Mouse (Mus musculus) liver, embryonic 13.5 days (tissue): ENCODE data around the gene Apol7e. TPM values are rescaled to one million over a fixed set of nuclear protein-coding genes. Genes with fewer than 3 reads are reported as not detected.
A peak's percentile ranks its signal among the peaks of the same experiment; 100 is the strongest.
"Not testable (repeated sequence)": the region's sequence is repeated elsewhere in the genome, so short reads cannot be mapped to it uniquely, and the experiment has no call there.

Experiments
- ATAC-seq: fragments of 200-750 bp; cut with Nextera tagmentation; 2 replicates; pipeline ENCODE4 v1.8.0; 2017; ENCODE audit warnings: low read depth, mild to moderate bottlenecking, moderate number of reproducible peaks, moderate library complexity
- DNase-seq: peaks from one replicate; pipeline ENCODE4 v3.0.0; 2022
- H3K27ac ChIP-seq: fragments of 300-500 bp; sonication (generic); 2 replicates; pipeline ENCODE4 v1.5.1; 2015; ENCODE audit warnings: moderate library complexity, mild to moderate bottlenecking, inconsistent platforms
- H3K27me3 ChIP-seq: fragments of 300-500 bp; sonication (generic); 2 replicates; pipeline ENCODE4 v1.6.1; 2015; ENCODE audit warnings: mild to moderate bottlenecking, inconsistent platforms
- H3K36me3 ChIP-seq: fragments of 300-500 bp; sonication (generic); 2 replicates; pipeline ENCODE4 v1.6.1; 2015; ENCODE audit warnings: mild to moderate bottlenecking, inconsistent platforms
- H3K4me1 ChIP-seq: fragments of 300-500 bp; sonication (generic); replicated peaks from 2 replicates; pipeline ENCODE4 v1.6.1; 2015; ENCODE audit warnings: inconsistent platforms
- H3K4me2 ChIP-seq: fragments of 300-500 bp; sonication (generic); 2 replicates; pipeline ENCODE4 v1.6.1; 2015; ENCODE audit warnings: inconsistent platforms, mild to moderate bottlenecking, moderate library complexity
- H3K4me3 ChIP-seq: fragments of 300-500 bp; sonication (generic); replicated peaks from 2 replicates; pipeline ENCODE4 v1.5.1; 2015; ENCODE audit warnings: mild to moderate bottlenecking, inconsistent platforms
- H3K9ac ChIP-seq: fragments of 300-500 bp; sonication (generic); 2 replicates; pipeline ENCODE4 v1.6.1; 2015; ENCODE audit warnings: mild to moderate bottlenecking, inconsistent platforms
- H3K9me3 ChIP-seq: fragments of 300-500 bp; sonication (generic); replicated peaks from 2 replicates; pipeline ENCODE4 v1.6.1; 2016; ENCODE audit warnings: inconsistent platforms
- WGBS: fragments of 180-500 bp; shearing (Covaris S2); methylation state at CpG from one replicate; pipeline ENCODE4 v1.1.7; 2015; ENCODE audit not compliant: insufficient replicate concordance; 5-methylcytosine and 5-hydroxymethylcytosine counted together
- polyA plus RNA-seq: library from polyadenylated mRNA; unstranded; fragments of >200 nt; fragmentation: Nextera tagmentation; extraction: Ambion mirVana; gene quantifications from 2 replicates; pipeline ENCODE4 v1.2.1, GENCODE M21; 2015

Apol7e gene
- polyA plus RNA-seq, 1 experiment from 2014 or later = not detected

- H3K9ac ChIP-seq, DNase-seq, H3K9me3 ChIP-seq, H3K4me3 ChIP-seq, H3K27ac ChIP-seq, H3K36me3 ChIP-seq, ATAC-seq, H3K4me1 ChIP-seq, H3K4me2 ChIP-seq, H3K27me3 ChIP-seq: not testable (repeated sequence)
- 17% methylated on average over 3 of the region's 10 CpGs for WGBS
Measured at GRCm38 (mm10) chr15:77724208-77724911, 25.7 kb downstream of the Apol7e start.

- H3K27me3 ChIP-seq, H3K36me3 ChIP-seq, H3K4me3 ChIP-seq, ATAC-seq, H3K9ac ChIP-seq, H3K4me1 ChIP-seq, H3K9me3 ChIP-seq, DNase-seq, H3K4me2 ChIP-seq, H3K27ac ChIP-seq: not testable (repeated sequence)
- WGBS = 53% methylated on average over 6 of the region's 6 CpGs
Measured at GRCm38 (mm10) chr15:77725393-77726020, 26.9 kb downstream of the Apol7e start.

GRCm38 (mm10) chr15:77727139-77727538 lies 28.5 kb downstream of the Apol7e start:
- H3K9ac ChIP-seq, H3K36me3 ChIP-seq, H3K9me3 ChIP-seq, H3K27ac ChIP-seq, DNase-seq, H3K27me3 ChIP-seq, H3K4me2 ChIP-seq, H3K4me1 ChIP-seq, H3K4me3 ChIP-seq: not testable (repeated sequence)
- 0 out of 2 replicates have a peak, but pooled peaks have one; percentile 20 for ATAC-seq
- WGBS = 0% methylated on average over 3 of the region's 3 CpGs

- H3K27ac ChIP-seq, H3K4me3 ChIP-seq, H3K4me1 ChIP-seq, H3K9me3 ChIP-seq, ATAC-seq, H3K36me3 ChIP-seq, H3K9ac ChIP-seq, H3K4me2 ChIP-seq, DNase-seq, H3K27me3 ChIP-seq: not testable (repeated sequence)
- 61% methylated on average over 3 of the region's 3 CpGs for WGBS
Measured at GRCm38 (mm10) chr15:77727745-77728144, 29.1 kb downstream of the Apol7e start.

GRCm38 (mm10) chr15:77728739-77729138 lies 30.1 kb downstream of the Apol7e start, which contains the start of gene Apol9b:
Gene Apol9b, plus strand, starts transcription at chr15:77729039.
- ATAC-seq, H3K36me3 ChIP-seq, H3K4me1 ChIP-seq, H3K4me3 ChIP-seq, H3K9me3 ChIP-seq, H3K27ac ChIP-seq, DNase-seq, H3K4me2 ChIP-seq, H3K27me3 ChIP-seq, H3K9ac ChIP-seq: not testable (repeated sequence)
- 54% methylated on average over 1 of the region's 4 CpGs for WGBS

GRCm38 (mm10) chr15:77731605-77732004 lies 32.9 kb downstream of the Apol7e start:
- Histone ChIP-seq H3K36me3 (no peaks in the 10 kb centered on the region), H3K4me2 (no peak overlapping the region), H3K9me3 (no peaks in the 10 kb centered on the region), H3K4me1 (no peaks in the 10 kb centered on the region), H3K27ac (no peak overlapping the region), H3K27me3 (no peaks in the 10 kb centered on the region), H3K9ac (no peak overlapping the region), H3K4me3 (no peak overlapping the region)
- 70% methylated on average over 5 of the region's 5 CpGs for WGBS
- ATAC-seq (no peak), DNase-seq (no peak)

GRCm38 (mm10) chr15:77732851-77733250 lies 34.2 kb downstream of the Apol7e start:
- not testable (repeated sequence) for H3K27me3 ChIP-seq, H3K9me3 ChIP-seq, DNase-seq, H3K4me1 ChIP-seq, H3K27ac ChIP-seq, H3K4me3 ChIP-seq, ATAC-seq, H3K9ac ChIP-seq, H3K4me2 ChIP-seq, H3K36me3 ChIP-seq
- WGBS = 69% methylated on average over 10 of the region's 10 CpGs

GRCm38 (mm10) chr15:77733380-77733779 lies 34.7 kb downstream of the Apol7e start:
- not testable (repeated sequence) for H3K9me3 ChIP-seq, H3K9ac ChIP-seq, DNase-seq, H3K27ac ChIP-seq, H3K27me3 ChIP-seq, ATAC-seq, H3K36me3 ChIP-seq, H3K4me2 ChIP-seq, H3K4me3 ChIP-seq, H3K4me1 ChIP-seq
- 52% methylated on average over 8 of the region's 8 CpGs for whole genome bisulfite sequencing

- not testable (repeated sequence) for H3K36me3 ChIP-seq, H3K4me2 ChIP-seq, H3K27ac ChIP-seq, DNase-seq, H3K27me3 ChIP-seq, H3K4me3 ChIP-seq, H3K9me3 ChIP-seq, H3K9ac ChIP-seq, H3K4me1 ChIP-seq, ATAC-seq
- 42% methylated on average over 4 of the region's 4 CpGs for WGBS
Measured at GRCm38 (mm10) chr15:77733903-77734302, 35.2 kb downstream of the Apol7e start.

GRCm38 (mm10) chr15:77740511-77741297 lies 42.0 kb downstream of the Apol7e start:
- WGBS = 66% methylated on average over 9 of the region's 9 CpGs

GRCm38 (mm10) chr15:77741556-77741955 lies 42.9 kb downstream of the Apol7e start:
- peaks cover 20% of the 10 kb centered on the region for H3K36me3 ChIP-seq
- H3K4me2 ChIP-seq, H3K4me1 ChIP-seq, H3K4me3 ChIP-seq, H3K9me3 ChIP-seq, ATAC-seq, H3K27me3 ChIP-seq, H3K9ac ChIP-seq, H3K27ac ChIP-seq, DNase-seq: not testable (repeated sequence)
- WGBS = 73% methylated on average over 6 of the region's 6 CpGs

More at GRCm38 (mm10) chr15:77740511-77741297, 42.0 kb downstream of the Apol7e start:
- H3K4me1 ChIP-seq = no peaks in the 10 kb centered on the region; the same call in 1 of the 2 replicates
- no peaks in the 10 kb centered on the region for H3K9me3 ChIP-seq
- no peaks in the 10 kb centered on the region; the same call in none of the 2 replicates for H3K27me3 ChIP-seq
- no peak overlapping the region for H3K9ac ChIP-seq
- H3K4me3 ChIP-seq = no peak overlapping the region
- peaks cover 12% of the 10 kb centered on the region for H3K36me3 ChIP-seq
- no peak for DNase-seq
- no peak overlapping the region for H3K4me2 ChIP-seq
- H3K27ac ChIP-seq = no peak overlapping the region
- ATAC-seq = peak; percentile 58; the same call in 1 of the 2 replicates
